Mouse (Mus musculus) forebrain, embryonic 13.5 days (tissue): ENCODE results near the gene Rasip1. TPM values are rescaled to one million over a fixed set of nuclear protein-coding genes. Genes with fewer than 3 reads are reported as not detected.
A peak's percentile ranks its signal among the peaks of the same experiment; 100 is the strongest.
"Not testable (repeated sequence)": the region's sequence is repeated elsewhere in the genome, so short reads cannot be mapped to it uniquely, and the experiment has no call there.

Experiments used
- ATAC-seq: fragments of 200-750 bp; cut with Nextera tagmentation; 2 replicates; pipeline ENCODE4 v1.8.0; 2017
- H3K27ac ChIP-seq: fragments of 300-500 bp; sonication (generic); 2 replicates; pipeline ENCODE4 v1.5.1; 2015; ENCODE audit warnings: inconsistent platforms, mild to moderate bottlenecking, moderate library complexity
- H3K27me3 ChIP-seq: fragments of 300-500 bp; sonication (generic); 2 replicates; pipeline ENCODE4 v1.6.1; 2015; ENCODE audit warnings: mild to moderate bottlenecking, inconsistent platforms
- H3K36me3 ChIP-seq: fragments of 300-500 bp; sonication (generic); 2 replicates; pipeline ENCODE4 v1.6.1; 2015; ENCODE audit warnings: mild to moderate bottlenecking, inconsistent platforms; ENCODE audit not compliant: poor library complexity, severe bottlenecking
- H3K4me1 ChIP-seq: fragments of 300-500 bp; sonication (generic); 2 replicates; pipeline ENCODE4 v1.6.1; 2015; ENCODE audit warnings: inconsistent platforms
- H3K4me2 ChIP-seq: fragments of 300-500 bp; sonication (generic); 2 replicates; pipeline ENCODE4 v1.6.1; 2015; ENCODE audit warnings: inconsistent platforms, mild to moderate bottlenecking, moderate library complexity
- H3K4me3 ChIP-seq: fragments of 300-500 bp; sonication (generic); 2 replicates; pipeline ENCODE4 v1.5.1; 2015; ENCODE audit warnings: mild to moderate bottlenecking, inconsistent platforms
- H3K9ac ChIP-seq: fragments of 300-500 bp; sonication (generic); 2 replicates; pipeline ENCODE4 v1.6.1; 2015; ENCODE audit warnings: mild to moderate bottlenecking, inconsistent platforms
- H3K9me3 ChIP-seq: fragments of 300-500 bp; sonication (generic); replicated peaks from 2 replicates; pipeline ENCODE4 v1.6.1; 2016; ENCODE audit warnings: inconsistent platforms
- WGBS: fragments of 180-500 bp; shearing (Covaris S2); methylation state at CpG from one replicate; pipeline ENCODE4 v1.1.7; 2015; 5-methylcytosine and 5-hydroxymethylcytosine counted together
- polyA plus RNA-seq: library from polyadenylated mRNA; unstranded; fragments of >200 nt; fragmentation: Nextera tagmentation; extraction: Ambion mirVana; gene quantifications from 2 replicates; pipeline ENCODE4 v1.2.1, GENCODE M21; 2015

Gene Rasip1
- polyA plus RNA-seq, 1 experiment from 2014 or later, result 5.7 TPM

DNA sequence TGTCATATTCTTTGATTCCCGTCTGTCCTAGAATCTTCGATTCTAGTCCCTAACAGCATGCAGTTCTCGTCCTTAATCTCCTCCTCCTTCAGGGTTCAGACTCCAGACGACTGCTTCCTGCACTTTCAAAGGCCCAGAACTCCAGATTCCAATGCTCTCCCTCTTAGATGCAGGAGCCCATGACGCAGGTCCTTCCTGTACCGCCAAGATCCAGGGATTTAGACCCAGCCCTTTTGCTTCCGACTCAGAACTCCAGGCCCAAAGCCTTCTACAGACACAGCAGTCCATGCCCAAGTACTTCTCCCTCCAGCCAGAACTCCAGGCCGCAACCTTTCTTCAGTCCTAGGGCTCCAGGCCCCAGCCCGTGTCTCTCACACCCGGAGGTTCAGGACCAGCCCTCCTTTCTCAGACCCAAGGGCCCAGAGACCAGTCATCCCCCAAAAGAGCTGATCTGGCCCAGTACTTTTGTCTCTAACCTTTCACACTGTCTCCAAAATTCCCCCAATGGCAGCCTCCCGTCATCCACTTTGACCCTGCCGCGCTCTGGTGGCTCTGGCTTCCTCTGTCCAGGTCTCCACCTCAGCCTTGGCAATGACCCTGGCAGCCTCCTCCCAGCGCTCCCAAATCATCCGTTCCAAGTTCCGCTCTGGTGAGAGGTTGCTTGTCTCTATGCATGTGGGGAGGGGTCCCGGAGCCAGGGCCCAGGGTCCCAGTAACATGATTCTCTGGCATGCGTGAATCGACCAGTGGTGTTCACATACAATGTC lies 13.1 kb downstream of the Rasip1 start:
- Histone ChIP-seq H3K9me3 (0 out of 2 replicates have a peak, but pooled peaks cover 3% of the 10 kb centered on the region), H3K36me3 (peaks cover 9% of the 10 kb centered on the region), H3K4me1 (peaks cover 37% of the 10 kb centered on the region), H3K27ac (no peak overlapping the region; the same call in 1 of the 2 replicates), H3K4me3 (no peak overlapping the region), H3K4me2 (no peak overlapping the region), H3K9ac (no peak overlapping the region), H3K27me3 (no peaks in the 10 kb centered on the region)
- WGBS, result 72% methylated on average over 19 of the region's 19 CpGs
- no peak for ATAC-seq

DNA sequence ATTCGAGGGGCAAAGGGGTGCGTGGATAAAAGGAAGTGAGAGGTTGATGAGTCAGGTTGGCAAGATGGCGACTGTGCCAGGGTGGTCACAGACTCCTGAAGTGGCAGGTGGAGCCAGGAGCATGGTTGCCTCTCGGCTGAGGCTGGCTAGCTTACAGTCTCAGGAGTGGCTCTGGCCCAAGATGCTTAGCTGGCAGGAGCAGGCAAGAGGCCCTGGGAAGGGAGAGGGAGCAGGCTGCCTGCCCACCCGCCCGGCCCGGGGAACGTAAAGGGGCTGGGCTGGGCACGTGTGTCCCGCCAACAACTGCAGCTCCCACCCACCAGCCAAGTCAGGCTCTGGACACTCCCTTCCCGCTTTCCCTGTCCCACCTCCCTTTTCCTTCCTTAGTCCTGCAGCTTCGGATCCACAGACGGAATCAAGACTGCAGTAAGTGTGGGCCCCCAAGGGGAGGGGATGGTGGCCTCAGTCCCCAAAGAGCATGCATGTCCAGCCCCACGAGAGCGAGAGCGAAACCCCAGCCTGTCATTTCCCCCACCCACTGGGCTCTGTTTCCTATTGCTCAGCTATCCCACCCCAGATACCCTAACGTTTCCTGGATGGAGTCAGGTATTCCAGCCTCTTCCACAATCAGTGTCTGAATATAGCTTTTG lies 14.2 kb downstream of the Rasip1 start:
- Histone ChIP-seq H3K4me3 (no peak overlapping the region), H3K27me3 (no peaks in the 10 kb centered on the region), H3K9me3 (no peaks in the 10 kb centered on the region), H3K36me3 (peaks cover 4% of the 10 kb centered on the region; the same call in 1 of the 2 replicates), H3K4me2 (peak overlapping the region; percentile 7; the same call in 1 of the 2 replicates), H3K4me1 (peaks cover 37% of the 10 kb centered on the region), H3K9ac (0 out of 2 replicates have a peak overlapping the region, but pooled peaks have one; percentile 0), H3K27ac (peak overlapping the region; percentile 31)
- no peak for ATAC-seq
- WGBS, result 56% methylated on average over 17 of the region's 17 CpGs

DNA sequence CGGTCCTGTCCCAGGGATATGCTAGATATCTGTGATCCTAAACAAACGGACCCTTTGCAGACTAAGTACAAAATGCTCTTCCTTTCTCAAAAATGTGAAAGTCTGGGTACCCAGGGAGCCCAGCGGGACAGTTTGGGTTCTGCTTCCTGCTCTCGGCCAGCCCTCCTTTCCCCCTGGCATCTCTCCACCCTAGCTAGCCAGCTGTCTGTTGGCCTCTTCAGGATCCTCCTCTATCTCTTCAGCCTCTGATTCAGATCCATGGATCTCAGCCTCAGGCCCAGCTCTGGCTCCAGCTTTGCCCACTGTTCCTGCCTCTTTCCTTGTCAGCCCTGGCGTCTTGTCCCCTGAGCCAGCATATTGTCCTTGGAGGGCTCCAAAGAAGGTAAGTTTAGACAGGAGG lies 14.8 kb downstream of the Rasip1 start:
- ATAC-seq, result no peak
- Histone ChIP-seq H3K4me2 (peak overlapping the region; percentile 87), H3K27ac (peak overlapping the region; percentile 31; the same call in 1 of the 2 replicates)

DNA sequence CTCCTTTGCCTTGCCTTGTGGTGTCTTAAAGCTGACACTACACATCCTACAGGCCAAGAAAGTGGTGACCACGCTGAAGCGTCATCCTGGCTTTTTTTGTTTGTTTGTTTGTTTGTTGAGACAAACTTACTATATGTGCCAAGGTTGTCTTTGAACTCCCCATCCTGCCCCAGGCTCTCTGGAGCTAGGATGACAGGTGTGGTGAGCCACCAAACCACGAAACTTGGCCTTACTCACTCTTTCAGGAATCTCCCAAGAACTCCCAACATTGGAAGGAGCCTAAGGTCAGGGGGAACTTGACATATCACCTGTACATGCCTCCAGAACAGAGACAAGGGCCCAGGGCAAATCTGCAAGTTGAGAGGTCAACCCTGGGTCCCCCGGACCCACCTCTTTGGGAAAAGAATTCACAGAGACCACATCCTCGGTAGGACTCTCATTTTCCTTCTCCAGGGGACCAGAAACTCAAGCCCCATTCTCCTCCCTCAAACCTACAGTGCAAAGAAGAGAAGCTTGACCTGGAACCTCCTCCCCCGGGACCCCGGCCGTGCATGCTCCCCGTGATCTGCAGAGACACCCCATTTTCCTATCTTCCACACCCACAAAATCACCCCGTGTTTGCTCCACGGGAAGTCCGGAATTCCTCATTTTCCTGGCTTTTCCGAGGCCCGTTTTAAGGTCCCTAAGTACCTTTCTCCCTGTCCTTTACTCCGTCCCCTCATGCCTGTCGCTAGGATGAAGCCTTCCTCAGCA lies 15.4 kb downstream of the Rasip1 start:
- Histone ChIP-seq H3K36me3 (no peaks in the 10 kb centered on the region), H3K4me3 (peak overlapping the region; percentile 48), H3K27ac (peak overlapping the region; percentile 86), H3K4me2 (peak overlapping the region; percentile 87), H3K4me1 (peaks cover 37% of the 10 kb centered on the region), H3K9ac (peak overlapping the region; percentile 81), H3K9me3 (no peaks in the 10 kb centered on the region), H3K27me3 (0 out of 2 replicates have a peak, but pooled peaks cover 6% of the 10 kb centered on the region)
- no peak for ATAC-seq
- 32% methylated on average over 16 of the region's 16 CpGs for WGBS

More for the DNA sequence above, 14.8 kb downstream of the Rasip1 start:
- Histone ChIP-seq H3K36me3 (no peaks in the 10 kb centered on the region), H3K9ac (0 out of 2 replicates have a peak overlapping the region, but pooled peaks have one; percentile 0), H3K4me3 (no peak overlapping the region), H3K4me1 (peaks cover 37% of the 10 kb centered on the region), H3K27me3 (no peaks in the 10 kb centered on the region), H3K9me3 (no peaks in the 10 kb centered on the region)
- WGBS, result 88% methylated on average over 5 of the region's 5 CpGs

DNA sequence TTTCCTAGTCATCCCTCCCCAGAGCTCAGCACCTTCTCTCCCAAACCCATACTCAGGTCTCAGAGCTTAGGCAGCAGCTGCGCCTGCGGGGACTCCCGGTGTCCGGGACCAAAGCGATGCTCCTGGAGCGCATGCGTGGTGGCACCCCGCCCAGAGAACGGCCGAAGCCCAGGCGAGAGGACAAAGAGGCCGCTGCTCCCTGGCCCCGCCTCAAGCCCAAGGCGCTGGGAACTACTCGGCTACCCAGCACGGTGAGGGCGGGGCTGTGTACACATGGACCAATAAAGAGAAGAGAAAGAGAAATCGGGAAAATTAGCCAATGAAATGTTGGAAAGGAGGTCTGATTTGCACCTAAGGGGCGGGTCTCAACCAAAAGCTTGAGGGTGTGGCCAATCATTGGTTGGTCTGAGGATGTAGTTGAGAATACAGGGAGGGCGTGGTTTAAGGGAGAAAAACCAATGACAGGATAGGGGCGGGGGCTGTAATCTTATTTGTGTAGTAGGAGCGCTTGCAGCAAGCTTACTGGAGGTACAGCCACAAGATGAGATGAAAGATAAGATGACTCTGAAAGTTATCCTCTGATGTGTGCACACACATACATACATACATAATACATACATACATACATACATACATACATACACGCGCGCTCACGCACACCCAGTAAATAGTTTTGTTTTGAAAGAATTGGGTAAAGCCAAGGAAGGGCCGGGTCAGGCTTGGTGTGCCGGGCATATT lies 16.3 kb downstream of the Rasip1 start:
- H3K36me3 ChIP-seq, result no peaks in the 10 kb centered on the region
- H3K4me3 ChIP-seq, result peak overlapping the region; percentile 48
- ATAC-seq, result peak; percentile 92
- H3K4me2 ChIP-seq, result peak overlapping the region; percentile 87
- WGBS, result under 1% methylated on average over 28 of the region's 28 CpGs
- H3K27me3 ChIP-seq, result 0 out of 2 replicates have a peak, but pooled peaks cover 7% of the 10 kb centered on the region
- H3K9me3 ChIP-seq, result no peaks in the 10 kb centered on the region
- peak overlapping the region; percentile 81 for H3K9ac ChIP-seq
- H3K4me1 ChIP-seq, result peaks cover 30% of the 10 kb centered on the region
- H3K27ac ChIP-seq, result peak overlapping the region; percentile 86

DNA sequence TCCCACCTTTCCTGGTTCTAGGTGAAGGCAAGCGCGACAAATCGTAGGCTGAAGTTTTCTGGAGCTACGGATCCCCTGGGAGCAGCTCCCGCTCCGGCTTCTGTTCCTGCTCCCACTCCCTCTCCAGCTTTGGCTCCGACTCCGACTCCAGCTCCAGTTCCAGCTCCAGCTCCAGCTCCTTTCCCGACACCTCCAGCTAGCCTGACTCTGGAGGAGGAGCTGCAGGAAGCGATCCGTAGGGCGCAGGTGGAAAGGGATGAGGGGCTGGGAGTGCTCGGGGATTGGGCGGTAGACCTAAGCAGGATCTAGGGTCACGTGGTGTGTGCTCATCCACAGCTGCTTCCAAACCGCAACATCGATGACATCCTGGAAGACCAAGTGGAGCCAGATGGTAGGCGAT lies 16.9 kb downstream of the Rasip1 start:
- ATAC-seq, result peak; percentile 39
- Histone ChIP-seq H3K9ac (peak overlapping the region; percentile 65), H3K4me2 (peak overlapping the region; percentile 87), H3K27me3 (0 out of 2 replicates have a peak, but pooled peaks cover 7% of the 10 kb centered on the region), H3K4me3 (peak overlapping the region; percentile 48), H3K9me3 (no peaks in the 10 kb centered on the region), H3K36me3 (no peaks in the 10 kb centered on the region), H3K27ac (peak overlapping the region; percentile 86), H3K4me1 (peaks cover 30% of the 10 kb centered on the region)
- 1% methylated on average over 18 of the region's 18 CpGs for WGBS

DNA sequence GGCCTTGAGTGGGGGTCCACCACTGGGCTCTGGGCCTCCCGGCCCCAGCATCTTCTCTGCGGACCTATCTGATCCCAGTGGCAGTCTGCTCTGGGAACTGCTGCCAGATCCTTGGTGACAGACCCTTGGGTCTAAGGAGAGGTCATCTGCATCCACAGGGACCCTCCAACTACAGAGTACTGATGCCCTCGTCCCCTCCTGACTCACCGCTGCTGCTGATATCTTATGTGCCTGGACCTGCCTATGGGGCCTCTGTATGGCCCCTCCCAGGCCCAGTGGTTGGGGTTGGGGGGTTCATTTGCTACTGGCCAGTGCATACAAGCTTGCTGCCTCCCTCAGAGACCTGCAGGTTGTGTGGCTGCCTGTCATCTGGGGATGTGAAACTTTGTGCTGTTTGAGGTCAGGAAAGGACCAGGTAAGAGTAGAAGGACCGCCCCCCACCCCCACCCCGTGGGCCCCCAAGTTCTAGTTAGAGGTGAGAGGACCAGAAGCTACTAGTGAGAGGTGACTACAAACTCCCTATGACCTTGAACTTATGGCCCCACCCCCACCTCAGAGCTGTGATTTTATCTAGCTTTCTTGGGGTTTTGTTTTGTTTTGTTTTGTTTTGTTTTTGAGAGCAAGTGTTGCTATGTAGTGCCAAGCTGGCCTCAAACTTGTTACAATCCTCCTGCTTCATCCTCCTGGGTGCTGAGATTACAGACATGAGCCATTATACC lies 17.7 kb downstream of the Rasip1 start:
- Histone ChIP-seq H3K27me3 (0 out of 2 replicates have a peak, but pooled peaks cover 7% of the 10 kb centered on the region), H3K4me1 (peaks cover 30% of the 10 kb centered on the region), H3K9me3 (no peaks in the 10 kb centered on the region), H3K27ac (peak overlapping the region; percentile 86), H3K4me2 (peak overlapping the region; percentile 87), H3K9ac (peak overlapping the region; percentile 65; the same call in 1 of the 2 replicates), H3K4me3 (peak overlapping the region; percentile 48; the same call in 1 of the 2 replicates), H3K36me3 (no peaks in the 10 kb centered on the region)
- ATAC-seq, result no peak
- 71% methylated on average over 6 of the region's 6 CpGs for WGBS

DNA sequence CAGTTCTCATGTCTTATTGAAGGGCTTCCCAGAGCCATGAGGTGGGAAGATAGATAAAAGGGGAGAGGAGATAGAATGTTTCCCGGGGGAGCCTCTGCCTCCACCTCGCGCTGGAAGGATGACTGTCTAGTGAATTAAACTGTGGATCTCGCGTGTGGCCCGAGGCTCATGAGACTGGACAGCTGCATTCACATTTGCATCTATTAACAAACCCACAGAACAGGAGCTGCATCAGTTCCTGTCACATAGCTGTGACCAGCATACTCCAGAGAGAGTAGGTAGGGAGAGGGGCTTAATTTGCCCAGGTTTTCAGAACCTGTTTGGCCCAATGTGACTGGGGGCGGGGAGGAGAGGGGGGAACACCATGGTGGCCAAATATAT lies 18.3 kb downstream of the Rasip1 start:
- Histone ChIP-seq H3K4me2 (no peak overlapping the region), H3K4me1 (peaks cover 30% of the 10 kb centered on the region), H3K9ac (no peak overlapping the region)

DNA sequence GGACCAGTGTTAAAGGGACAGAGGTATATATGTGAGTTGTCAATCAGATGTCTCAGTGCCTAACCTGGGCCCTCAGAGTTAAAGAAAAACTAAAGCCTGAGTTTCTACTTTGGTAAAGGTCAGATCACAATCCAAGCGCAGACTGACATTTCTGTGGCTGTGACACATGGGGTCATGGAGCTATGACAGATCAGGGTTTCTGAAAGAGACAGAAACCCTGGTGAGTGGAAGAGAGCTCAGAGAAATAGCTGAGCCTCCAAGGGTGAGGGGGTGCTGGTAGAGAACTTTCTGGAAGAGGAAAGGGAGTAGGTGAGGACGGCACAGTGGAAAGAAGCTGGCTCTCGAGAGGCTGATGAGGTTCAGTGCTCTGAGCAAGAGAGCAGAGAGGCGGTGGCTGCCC lies 19.4 kb downstream of the Rasip1 start:
- Histone ChIP-seq H3K27me3 (0 out of 2 replicates have a peak, but pooled peaks cover 7% of the 10 kb centered on the region), H3K27ac (no peak overlapping the region), H3K4me1 (peaks cover 26% of the 10 kb centered on the region), H3K9me3 (no peaks in the 10 kb centered on the region), H3K4me2 (no peak overlapping the region), H3K36me3 (no peaks in the 10 kb centered on the region), H3K9ac (no peak overlapping the region), H3K4me3 (no peak overlapping the region)
- 82% methylated on average over 4 of the region's 4 CpGs for WGBS
- ATAC-seq, result no peak

More for the DNA sequence above, 18.3 kb downstream of the Rasip1 start:
- Histone ChIP-seq H3K9me3 (no peaks in the 10 kb centered on the region), H3K4me3 (no peak overlapping the region), H3K27ac (no peak overlapping the region), H3K27me3 (0 out of 2 replicates have a peak, but pooled peaks cover 7% of the 10 kb centered on the region), H3K36me3 (no peaks in the 10 kb centered on the region)
- WGBS, result 89% methylated on average over 7 of the region's 7 CpGs
- no peak for ATAC-seq

DNA sequence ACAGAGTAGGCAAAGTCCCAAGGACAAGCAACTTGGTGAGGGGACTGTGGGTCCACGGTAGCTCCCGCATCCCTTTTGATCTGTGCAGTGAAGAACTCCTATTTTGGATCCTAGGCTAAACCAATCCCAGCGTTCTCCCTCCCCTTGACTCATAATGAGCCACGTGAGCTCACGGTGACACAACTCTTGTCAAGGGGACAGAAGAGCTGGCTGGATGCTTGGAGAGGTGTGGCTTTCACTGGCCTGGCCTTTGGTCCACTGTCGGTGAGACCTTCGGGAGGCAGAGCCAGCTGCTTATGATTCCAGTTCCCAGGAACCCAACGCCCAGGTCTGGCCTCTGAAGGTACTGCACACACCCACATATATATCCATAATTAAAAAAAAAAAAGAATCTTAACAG lies 22.1 kb downstream of the Rasip1 start:
- H3K27me3 ChIP-seq, result 0 out of 2 replicates have a peak, but pooled peaks cover 7% of the 10 kb centered on the region
- WGBS, result 83% methylated on average over 8 of the region's 8 CpGs
- no peak overlapping the region for H3K4me2 ChIP-seq
- H3K27ac ChIP-seq, result no peak overlapping the region
- peaks cover 8% of the 10 kb centered on the region for H3K4me1 ChIP-seq
- no peak overlapping the region for H3K4me3 ChIP-seq
- no peak overlapping the region for H3K9ac ChIP-seq
- no peaks in the 10 kb centered on the region for H3K36me3 ChIP-seq
- H3K9me3 ChIP-seq, result no peaks in the 10 kb centered on the region
- no peak for ATAC-seq

DNA sequence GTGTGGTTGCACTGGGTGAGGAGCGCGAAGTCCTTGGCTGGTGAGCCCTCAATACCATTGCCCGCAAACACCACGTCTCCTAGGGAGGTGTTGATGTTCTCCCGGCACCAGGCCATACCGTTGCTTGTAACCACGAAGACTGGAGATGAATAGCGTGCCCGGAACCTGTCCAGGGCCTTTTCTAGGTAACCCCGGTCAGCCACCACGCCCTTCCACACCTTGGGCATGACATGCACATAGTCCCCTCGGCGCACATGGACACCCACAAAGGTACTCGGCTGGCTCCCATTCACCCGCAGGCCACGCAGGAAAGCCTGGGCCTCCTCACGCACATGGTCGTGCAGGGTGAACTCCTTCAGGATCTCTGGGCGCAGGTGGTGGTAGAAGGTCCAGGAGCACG lies 23.2 kb downstream of the Rasip1 start:
- ATAC-seq, H3K9ac ChIP-seq: not testable (repeated sequence)
- WGBS, result 95% methylated on average over 20 of the region's 20 CpGs

More for the DNA sequence above, 23.2 kb downstream of the Rasip1 start:
- not testable (repeated sequence) for H3K4me3 ChIP-seq, H3K9me3 ChIP-seq, H3K4me1 ChIP-seq, H3K4me2 ChIP-seq, H3K36me3 ChIP-seq, H3K27me3 ChIP-seq, H3K27ac ChIP-seq
